Mouse (Mus musculus) ES-CJ7 (cell line): Measurements from ENCODE around the gene Smim24.

ENCODE experiments used
- DNase-seq: peaks from one replicate; pipeline ENCODE4 v3.0.0; 2011; ENCODE audit warnings: low read depth, low spot score

Smim24 gene

DNA sequence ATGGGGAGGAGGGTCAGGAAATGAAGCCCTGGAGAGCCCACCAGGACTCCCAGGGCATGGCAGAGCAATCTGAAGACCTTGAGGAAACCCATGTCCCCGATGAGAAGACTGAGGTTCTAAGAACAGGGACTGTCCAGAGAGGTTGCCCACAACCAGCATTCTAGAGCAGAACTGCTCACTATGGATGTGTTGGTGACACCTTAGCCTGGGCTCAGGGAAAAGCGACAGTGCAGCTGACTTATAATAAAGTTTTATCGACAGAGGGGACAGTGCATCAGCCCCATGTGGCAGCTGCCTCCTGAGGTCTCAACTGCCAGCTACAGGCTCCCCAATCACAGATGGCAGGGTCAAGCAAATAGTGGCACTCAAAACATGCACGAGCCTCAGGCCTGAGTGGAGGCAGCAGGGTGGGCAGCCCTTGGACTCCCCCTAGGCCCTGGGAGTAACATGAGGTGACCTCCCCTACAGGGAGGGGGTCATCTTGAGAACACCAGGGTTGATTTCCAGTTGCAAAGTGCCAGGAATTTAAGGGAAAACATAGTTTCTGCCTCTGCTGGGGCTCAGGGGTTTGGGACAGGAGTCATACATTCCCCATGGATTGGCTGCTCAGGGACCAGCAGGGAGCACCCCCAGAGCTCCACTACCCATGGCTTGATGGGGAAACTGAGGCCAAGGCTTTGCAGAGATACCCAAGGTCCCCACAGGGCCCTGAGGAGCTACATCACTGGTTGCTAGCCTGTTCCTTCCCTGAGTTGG, 28.4 kb downstream of the Smim24 start:
- DNase-seq, result no peak

DNA sequence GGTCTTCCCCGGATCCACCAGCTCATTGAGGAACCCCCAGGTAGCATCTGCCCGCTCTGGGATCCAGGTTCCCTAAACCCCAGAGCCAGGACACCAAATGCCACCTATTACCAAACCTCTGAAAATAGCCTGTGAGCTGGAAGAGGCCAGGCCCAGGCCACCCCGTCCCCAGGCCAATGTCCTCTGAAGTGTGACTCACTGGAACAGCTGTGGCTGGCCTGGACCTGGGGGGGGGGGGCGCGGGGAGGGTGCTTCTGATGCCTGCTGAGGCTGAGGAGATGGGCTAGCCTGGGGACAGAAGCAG, 28.9 kb downstream of the Smim24 start:
- no peak for DNase-seq

DNA sequence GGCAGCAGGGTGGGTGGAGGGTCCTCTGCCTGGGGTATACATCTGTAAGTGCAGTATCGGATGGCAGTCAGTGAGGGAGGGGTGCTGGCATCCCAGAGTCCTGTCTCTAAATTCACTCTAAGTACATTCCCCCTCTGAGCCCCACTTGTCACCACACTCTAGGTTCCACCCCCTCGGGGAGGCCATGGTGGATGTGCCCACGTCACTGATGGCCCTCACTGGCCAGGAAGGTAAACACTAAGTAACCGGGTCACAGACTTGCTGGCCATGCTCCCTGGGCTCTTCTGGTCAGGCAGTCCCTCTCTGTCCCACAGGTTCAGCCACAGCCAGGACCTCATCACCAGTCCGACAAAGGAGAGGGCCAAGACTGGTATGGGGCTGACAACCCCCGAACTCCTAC, 29.3 kb downstream of the Smim24 start:
- DNase-seq, result no peak

DNA sequence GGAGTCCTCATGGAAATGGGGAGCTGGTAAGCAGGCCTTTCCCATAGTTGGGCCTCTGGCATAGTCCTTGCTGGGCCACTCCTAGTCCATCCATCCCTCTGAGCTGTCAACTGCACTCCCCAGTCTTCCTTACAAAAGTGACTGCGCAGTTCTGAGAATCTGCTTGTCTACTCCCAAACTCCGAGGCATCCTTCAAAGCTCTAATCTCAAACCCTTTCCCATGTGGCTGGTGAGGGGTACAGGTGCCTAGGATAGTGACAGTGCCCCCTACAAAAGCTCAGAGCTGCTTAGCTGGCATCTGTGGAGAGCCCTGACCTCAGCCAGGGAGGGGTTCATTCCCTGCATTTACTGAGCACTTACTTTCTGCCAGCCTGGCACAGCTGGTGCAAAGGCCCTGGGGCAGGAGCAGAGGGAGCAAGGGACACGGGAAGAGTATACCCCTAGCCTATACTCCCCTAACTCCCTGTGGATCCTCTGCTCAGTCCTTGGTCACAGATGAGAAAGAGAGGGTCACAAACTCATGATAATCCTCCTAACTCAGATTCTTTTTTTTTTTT, 29.9 kb downstream of the Smim24 start:
- no peak for DNase-seq

DNA sequence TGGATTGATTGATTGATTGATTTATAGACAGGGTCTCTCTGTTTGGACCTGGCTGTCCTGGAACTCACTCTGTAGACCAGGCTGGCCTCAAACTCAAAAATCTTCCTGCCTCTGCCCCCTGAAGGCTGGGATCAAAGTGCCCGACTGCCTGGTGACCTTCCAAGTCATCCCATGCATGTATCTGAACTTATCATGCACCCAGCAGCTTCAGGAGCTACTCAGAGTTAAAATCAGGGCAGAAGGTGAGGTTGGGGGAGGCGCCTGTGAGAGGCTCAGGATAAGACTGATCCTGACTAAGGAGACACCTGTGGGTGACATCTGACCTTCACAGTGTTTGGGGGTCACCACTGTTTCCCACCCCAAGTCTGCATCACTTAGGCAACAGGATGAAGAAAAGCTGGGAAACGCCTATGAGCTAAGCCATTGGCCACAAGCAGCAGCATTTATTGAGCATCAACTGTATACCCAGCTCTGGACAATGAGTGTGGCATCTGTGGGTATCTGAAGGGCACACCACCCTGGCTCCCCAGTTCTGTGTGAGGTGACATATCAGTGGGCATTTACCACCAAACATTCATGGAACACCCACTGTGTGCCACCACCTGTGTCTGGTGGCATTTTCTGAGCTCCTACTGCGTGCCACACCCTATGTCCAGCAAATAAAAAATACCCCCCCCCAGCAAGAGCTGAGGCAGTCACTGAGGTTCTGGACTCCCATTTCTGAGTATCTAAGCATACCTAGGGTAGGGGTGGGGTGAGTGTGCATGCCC, 30.8 kb downstream of the Smim24 start:
- DNase-seq, result peak; percentile 8

DNA sequence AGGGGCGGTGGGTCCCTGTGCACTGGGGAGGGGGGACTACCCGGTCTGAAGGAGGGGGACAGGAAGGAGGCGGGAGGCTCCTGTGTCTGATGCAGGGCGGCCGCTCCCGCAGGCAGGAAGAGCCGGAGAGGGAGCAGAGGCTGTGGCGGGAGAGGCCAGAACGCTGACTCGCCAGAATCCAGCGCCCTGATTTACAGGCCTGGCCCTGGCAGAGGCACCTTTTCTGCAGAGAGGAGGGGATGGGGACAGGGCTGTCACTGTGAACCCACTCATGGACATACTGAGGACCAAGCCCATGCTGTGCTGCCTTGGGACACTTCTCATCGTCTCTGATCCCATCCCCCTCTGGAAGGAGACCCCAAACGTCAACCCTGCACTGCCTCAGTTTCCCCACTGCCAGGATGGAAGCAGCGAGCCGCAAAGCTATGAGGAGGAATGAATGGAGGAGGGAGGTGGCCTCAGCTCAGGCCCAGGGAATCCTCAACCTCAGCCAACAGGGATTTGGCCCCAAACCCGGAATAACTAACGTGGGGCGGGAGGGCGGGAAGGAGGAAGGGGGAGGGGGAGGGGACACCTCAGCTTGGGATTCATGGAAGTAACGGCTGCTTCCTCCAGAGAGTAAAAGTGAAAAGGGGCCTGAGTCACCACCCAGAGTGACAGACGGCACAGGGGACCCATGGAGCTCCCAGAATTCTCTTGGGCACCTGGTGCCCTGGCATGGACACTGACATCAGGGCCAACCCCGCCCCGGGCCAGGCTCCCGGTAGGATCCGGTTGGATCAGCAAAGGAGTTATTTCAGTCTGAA, 31.6 kb downstream of the Smim24 start:
- DNase-seq, result peak; percentile 40

DNA sequence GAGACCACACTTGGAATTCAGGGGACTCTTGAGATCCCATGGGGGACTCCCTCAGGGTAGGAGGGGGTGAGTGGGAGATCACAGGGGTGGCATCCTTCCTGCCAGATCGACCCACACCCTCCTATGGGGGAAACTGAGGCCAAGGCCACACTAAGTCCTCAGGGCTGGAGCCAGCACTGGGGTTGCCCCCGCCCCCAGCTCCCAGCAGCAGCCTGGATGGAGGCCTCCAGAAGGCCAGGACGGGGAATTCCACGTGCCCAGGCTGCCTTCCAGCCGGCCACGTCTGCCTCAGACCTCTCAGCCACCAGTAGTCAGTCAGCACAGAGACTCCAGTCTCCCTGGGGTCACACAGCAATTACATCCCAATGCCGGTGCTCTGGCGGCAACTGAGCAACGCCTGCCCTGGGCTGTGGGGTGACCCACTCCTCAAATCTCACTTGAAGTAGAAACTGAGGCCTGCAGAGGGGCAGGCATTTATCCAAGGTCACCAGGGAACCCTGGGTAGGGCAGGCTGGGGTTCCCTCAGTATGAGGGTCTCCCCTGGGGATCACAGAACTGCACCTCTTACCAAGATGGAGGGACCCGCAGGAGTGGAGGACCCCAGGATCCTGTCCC, 32.5 kb downstream of the Smim24 start:
- DNase-seq, result peak; percentile 16

DNA sequence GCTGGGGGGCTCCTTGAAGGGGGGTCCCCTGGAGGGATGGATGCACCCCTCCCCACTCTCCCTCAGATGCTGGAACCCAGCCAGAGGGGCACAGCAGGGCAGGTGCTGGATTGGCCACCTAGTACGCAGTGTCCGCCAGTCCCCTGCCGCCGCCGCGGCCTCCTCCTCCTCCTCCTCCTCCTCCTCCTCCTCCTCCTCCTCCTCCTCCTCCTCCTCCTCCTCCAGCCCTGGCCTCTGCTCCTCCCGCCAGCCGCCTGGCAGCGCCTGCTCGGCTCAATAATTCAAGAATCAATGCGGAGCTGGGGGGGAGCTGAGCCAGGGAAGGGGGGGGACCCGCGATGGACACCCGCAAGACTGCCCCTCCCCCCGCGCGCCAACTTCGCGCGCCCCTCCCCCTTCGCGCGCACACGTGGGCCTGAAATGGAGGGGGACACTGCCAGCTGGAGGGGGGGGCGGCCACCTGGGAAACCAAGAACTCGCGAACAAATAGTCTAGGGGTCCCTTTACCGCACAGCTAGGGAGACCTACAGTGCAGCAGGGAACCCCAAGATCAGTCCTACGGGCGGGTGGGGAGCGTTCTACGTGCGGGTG, 33.3 kb downstream of the Smim24 start:
- no peak for DNase-seq

DNA sequence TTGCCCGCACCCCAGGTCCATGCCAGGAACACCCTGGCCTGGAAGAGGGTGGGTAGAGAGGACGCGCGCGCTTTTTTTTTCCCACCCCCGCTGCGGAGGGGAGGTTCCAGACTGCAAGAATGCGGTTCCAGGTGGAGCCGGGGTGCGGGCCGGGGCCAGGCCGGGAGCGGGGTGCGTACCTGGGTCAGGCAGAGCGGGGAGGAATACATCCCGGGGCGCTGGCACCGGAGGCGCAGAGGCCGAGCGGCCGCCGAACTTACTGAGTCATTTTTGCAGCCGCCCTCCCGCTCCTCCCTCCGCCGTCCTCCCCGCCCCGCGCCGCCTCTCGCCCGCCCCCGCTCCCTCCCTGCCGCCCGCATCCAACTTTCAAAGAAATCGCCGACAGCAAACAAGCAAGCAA, 34.0 kb downstream of the Smim24 start:
- peak; percentile 9 for DNase-seq

DNA sequence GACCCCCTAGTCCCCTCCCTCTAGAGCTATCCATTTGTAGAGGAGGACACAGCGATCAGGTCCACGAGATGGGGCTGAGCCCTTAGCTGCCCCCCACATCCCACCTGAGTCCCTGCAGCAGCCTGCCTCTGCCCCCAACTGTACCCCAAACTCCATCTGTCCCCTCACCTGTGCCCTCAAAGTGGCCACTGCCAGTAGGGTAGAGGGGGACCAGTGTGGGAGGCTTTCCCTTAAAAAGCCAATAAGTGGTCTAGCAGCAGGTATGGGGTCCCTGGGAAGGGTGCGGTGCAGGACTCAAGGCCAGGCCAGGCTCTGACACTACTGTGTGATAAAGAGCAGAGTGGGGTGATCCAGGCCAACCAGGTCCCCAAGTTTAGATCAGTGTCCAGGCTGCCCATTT, 34.5 kb downstream of the Smim24 start:
- DNase-seq, result no peak

DNA sequence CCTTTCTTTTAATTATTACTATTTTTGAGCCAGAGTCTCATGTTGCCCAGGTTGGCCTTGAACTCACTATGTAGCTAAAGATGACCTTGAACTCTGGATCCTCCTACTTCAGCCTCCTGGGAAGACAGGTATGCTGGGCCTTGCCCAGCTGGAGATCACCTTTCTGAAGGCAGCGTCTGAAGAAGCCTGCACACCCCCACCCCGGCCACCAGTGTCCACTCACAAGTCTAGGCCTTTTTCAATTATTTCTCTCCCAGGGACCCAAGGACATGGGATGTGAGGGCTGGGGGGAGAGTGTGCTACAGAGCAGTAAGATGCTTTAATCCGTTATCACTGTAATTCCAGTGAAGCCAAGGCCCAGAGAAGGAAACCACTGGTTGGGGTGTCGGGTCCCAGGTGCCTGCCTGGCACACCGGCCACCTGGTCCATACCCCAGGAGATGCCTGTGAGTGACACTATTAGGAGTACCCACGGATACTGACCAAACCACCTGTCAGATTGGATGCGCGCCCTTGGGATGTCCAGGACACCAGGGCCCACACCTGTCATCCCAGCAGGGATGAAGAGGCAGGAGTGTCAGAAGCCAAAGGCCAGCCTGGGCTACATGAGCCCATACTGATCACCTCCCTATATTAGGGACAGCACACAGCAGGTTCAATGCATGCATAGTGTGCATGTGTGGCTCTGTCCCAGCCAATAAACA, 35.1 kb downstream of the Smim24 start:
- DNase-seq, result peak; percentile 16

DNA sequence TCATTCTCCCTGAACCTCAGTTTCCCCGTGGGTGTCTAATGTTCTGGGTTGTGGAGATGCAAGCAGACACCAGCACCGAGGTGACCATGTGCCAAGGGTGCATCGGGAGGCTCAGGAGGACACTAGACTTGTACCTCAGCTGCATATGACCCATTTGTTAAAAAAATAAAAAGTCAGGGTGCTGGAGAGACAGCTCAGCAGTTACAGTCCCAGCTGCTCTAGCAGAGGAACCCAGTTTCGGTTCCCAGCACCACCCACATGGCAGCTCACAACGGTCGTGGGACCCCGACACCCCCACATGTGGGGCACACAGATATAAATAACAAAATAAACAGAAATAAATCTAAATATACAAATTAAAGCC, 35.6 kb downstream of the Smim24 start:
- no peak for DNase-seq

DNA sequence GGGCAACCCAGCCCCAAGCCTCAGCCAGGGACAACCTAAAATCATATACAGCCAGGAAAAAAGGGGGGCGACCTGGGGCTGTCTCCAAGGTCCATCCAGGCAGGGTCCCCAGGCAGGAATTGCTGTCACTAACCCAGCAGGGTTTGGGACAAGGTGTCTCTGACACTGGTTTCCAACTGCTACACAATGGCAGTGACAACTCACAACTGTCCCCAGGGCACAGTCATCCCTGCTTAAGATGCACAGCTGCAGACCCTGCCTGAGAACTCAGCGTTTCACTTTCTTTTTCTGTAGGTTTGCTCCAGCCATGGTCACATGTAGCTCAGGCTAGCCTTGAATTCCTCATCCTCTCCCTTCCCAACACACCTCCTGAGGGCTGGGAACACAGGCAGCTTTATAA, 36.2 kb downstream of the Smim24 start:
- no peak for DNase-seq

DNA sequence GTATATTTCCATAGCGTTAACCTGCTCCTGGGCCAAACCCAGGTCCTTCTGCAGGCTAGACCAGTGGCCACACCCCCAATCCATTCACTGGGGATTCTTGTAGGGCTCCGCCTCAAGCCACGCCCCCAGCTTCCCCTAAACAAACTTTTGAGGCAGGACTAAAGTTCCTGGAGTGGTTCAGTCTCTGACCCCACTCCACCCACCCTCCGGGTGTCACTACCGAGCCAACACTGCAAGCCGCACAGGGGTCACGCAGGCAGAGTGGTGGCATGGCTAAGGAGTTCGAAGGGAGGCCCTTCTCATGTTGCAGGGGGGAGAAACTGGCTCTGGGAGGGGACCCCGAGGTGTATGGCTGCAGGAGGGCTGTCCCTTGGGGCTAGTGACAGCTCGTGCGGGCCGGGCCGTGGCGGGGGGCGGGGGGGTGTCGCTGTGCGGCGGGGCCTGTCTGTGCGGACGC, 36.8 kb downstream of the Smim24 start:
- peak; percentile 96 for DNase-seq

DNA sequence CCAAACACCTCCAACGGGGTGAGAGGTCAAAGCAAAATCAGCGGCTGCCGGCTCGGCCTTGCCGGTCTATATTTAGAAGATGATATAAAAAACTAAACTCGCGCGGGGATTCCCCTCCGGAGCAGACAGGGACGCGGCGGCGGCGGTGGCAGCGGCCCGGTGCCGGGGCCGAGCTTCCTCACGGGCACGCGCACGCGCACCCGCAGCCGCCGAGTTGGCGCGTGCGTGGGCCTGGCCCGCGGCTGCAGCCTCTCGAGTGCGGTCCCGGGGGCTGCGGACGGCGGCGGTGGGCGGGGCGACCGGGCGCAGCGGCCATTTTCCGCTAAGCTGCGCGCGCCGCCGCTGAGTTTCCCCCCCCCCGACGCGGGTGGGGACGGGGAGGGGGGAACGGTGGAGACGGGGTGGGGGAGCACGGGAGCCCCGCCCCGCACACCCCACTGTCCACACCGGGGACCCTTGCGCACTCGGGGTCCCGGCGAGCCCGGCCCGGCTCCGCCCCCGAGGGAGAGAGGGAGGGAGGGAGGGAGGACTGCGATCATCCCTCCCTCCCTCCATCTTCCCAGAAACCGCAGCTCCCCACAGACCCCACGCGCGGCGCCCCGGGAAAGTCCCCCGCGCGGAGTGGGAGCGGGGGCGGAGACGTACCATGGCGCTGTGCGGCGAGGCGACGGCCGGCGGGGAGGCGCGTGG, 37.4 kb downstream of the Smim24 start:
- DNase-seq, result peak; percentile 56

DNA sequence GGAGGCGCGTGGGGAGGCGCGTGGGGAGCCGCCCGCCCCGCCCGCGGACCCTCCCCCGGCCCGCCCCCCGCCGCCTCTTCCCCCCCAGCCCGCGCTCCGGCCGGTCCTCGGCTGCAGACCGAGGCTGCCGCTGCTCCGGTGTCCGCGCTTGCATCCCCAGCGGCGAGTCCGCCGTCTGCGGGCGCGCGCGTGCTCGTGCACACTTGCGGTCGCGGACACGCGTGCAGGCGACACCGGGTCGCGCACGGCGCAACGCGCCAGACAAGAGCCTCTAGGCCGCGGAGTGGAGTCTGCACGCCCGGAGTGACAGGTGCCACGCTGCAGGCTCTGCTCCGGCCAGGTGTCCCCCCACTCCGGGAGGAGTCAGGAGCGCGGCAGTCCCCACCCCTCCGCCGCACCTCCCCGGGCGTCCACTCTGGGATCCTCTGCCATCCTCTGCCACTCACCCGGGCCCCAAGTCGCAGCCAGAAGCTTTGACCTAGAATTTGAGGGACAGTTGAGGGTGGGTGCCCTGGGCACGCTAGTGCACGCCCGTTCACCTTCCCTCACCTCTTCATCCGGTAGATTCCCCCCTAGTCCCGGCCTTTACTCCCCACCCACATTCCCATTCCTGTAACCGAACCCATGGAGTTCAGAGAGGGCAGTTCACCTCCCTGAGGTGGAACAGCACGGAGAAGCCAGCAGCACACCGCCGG, 38.1 kb downstream of the Smim24 start:
- DNase-seq, result peak; percentile 16

DNA sequence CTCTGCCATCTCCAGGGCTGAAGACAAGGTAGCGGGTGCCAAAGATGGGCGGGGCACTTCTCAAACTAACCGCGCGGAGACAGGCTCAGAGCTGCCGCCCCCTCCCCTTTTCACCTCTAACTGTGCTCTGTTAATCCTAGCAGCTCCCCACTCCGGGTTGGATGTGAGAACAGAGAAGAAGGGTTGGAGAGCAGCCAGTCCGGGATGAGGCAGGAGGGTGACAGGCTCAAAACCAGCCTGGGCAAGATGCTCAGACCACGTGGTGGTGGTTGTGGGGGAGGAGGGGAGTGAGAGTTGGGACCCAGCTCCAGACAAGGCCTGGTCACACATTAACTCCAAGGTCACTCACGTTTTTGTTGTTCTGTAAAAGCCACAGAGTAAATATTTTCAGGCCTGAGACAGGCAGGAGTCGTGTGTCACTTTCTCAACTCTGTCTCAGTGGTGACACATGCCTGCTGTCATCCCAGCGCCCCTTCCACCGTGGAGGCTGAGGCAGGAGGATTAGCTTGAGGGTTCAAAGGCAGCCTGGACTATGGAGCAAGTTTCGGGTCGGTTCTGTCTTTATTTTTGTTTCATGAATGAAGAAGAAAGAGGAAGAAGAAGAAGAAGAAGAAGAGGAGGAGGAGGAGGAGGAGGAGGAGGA, 38.8 kb downstream of the Smim24 start:
- peak; percentile 76 for DNase-seq

DNA sequence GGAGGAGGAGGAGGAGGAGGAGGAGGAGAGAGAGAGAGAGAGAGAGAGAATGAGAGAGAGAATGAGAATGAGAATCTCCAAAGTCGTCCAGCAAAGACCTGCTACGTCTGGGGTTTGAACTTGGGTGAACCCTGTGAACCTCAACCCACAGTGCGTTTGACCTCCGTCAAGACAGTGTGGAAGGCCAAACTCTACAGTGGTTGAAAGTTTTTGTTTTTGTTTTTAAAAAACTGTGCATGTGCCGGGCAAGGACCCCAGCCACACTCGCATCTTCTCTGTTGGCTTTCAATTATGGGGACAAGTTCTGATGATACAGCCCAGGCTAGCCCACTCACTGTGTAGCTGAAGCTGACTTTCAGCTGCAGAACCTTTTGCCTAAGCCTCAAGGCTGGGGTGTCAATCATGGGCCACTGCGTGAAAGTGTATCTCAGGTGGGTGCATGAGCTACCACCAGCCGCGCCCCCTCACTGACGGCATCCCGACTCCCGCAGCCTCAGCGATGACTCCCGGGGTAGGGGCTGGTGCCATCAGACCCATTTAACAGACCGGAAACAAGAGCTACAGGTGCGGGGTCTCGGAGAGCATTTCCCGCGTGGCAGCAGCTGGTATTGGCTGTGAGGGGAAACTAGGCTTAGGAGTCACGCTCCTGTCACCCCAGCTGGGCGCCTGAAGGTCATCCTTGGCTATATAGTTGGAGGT, 39.5 kb downstream of the Smim24 start:
- DNase-seq, result no peak
